ENCODE assay signal across 9 mouse cellular contexts in the genomic region with DNA sequence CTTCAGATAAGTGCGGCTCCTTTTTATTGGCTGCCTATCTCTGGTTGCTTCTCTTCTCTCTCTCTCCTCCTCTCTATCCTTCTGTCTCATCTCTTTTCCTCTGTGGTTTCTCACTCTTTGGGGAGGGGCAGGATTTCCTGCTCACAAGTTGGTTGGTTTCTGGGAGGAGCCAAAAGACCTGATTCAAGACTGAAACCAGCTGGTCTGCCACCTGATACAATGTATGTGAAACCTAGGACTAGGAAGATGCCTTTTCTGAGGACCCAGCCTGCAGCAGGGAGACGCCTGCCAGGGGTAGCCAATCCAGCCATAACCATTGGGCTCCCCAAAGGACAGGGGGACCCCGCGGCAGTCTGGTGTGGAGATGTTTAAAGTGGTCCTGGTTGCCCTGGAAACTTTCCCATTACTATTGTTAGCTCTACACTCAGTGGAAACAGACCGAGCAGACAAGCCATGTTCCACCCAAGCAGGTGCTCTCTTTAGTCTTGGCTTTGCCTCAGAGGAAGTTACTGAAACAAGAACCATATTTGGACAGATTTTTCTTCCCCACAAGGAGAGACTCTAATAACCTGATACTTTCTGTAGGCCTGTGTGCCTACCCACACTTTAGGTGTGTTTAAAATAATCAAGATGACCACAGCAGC. TPM values are rescaled to one million over a fixed set of nuclear protein-coding genes. Genes with fewer than 3 reads are reported as not detected.
A peak's percentile ranks its signal among the peaks of the same experiment; 100 is the strongest.
DNase-seq lines count a peak whose midpoint lies in the region; ATAC-seq lines count a peak whose summit lies in the region.
"Had no signal": no experiment of that assay in that cellular context is flagged by ENCODE, and none has a peak within 500 bp of the region (broad histone marks: within the 10 kb centered on the region; RNA-seq: fewer than 3 reads in every experiment).

A gene (minus strand): TSS at position 121 of the 644 bp plus-strand sequence.

- H3K27me3 ChIP-seq in hindbrain, embryonic 12.5 days = no peaks in the 10 kb centered on the region
- no peaks in the 10 kb centered on the region for H3K27me3 ChIP-seq in hindbrain, embryonic 11.5 days (ENCODE audit: control insufficient read depth, insufficient read depth, low read length)
- H3K27me3 ChIP-seq: hindbrain, embryonic 15.5 days had no signal

- 72% methylated on average over 5 of the region's 5 CpGs for WGBS in hindbrain, embryonic 12.5 days
- 77% methylated on average over 5 of the region's 5 CpGs for WGBS in hindbrain, embryonic 11.5 days

- no peak within 1 kb of the TSS for H3K4me3 ChIP-seq in hindbrain, embryonic 12.5 days
- no peak within 1 kb of the TSS for H3K4me3 ChIP-seq in hindbrain, embryonic 11.5 days (ENCODE audit: low read depth, low read length)
- H3K4me3 ChIP-seq: hindbrain, embryonic 15.5 days had no signal

- H3K9me3 ChIP-seq in hindbrain, embryonic 12.5 days (replicated peaks) = no peaks in the 10 kb centered on the region
- H3K9me3 ChIP-seq in hindbrain, embryonic 11.5 days (ENCODE audit: control insufficient read depth, low read length) = no peaks in the 10 kb centered on the region
- H3K9me3 ChIP-seq: hindbrain, embryonic 15.5 days had no signal

- ATAC-seq in hindbrain, embryonic 12.5 days (ENCODE audit: low FRiP score) = no peak
- no peak for ATAC-seq in hindbrain, embryonic 11.5 days (ENCODE audit: low FRiP score)
- peak; percentile 52 for ATAC-seq in neutrophil, adult 5-6 weeks (ENCODE audit: extremely low read depth, insufficient number of reproducible peaks, low FRiP score, poor library complexity, severe bottlenecking)

- no peak within 1 kb of the TSS for H3K27ac ChIP-seq in hindbrain, embryonic 12.5 days
- H3K27ac ChIP-seq in hindbrain, embryonic 11.5 days (ENCODE audit: low read depth, low read length) = no peak within 1 kb of the TSS
- H3K27ac ChIP-seq: hindbrain, embryonic 15.5 days had no signal

- peak within 1 kb of the TSS; percentile 23; the same call in 1 of the 2 replicates for H3K9ac ChIP-seq in hindbrain, embryonic 12.5 days
- no peak within 1 kb of the TSS for H3K9ac ChIP-seq in hindbrain, embryonic 11.5 days (ENCODE audit: low read depth, low read length)
- H3K9ac ChIP-seq: hindbrain, embryonic 15.5 days had no signal

- H3K4me2 ChIP-seq in hindbrain, embryonic 12.5 days (replicated peaks) = no peak within 1 kb of the TSS
- no peak within 1 kb of the TSS for H3K4me2 ChIP-seq in hindbrain, embryonic 11.5 days (replicated peaks; ENCODE audit: low read depth, low read length)
- H3K4me2 ChIP-seq: hindbrain, embryonic 15.5 days had no signal

- H3K4me1 ChIP-seq in hindbrain, embryonic 12.5 days = no peaks in the 10 kb centered on the region
- no peaks in the 10 kb centered on the region for H3K4me1 ChIP-seq in hindbrain, embryonic 11.5 days (replicated peaks; ENCODE audit: control insufficient read depth, insufficient read depth, low read length)
- H3K4me1 ChIP-seq: hindbrain, embryonic 15.5 days had no signal

- no peaks in the 10 kb centered on the region for H3K36me3 ChIP-seq in hindbrain, embryonic 12.5 days
- no peaks in the 10 kb centered on the region for H3K36me3 ChIP-seq in hindbrain, embryonic 11.5 days (ENCODE audit: control insufficient read depth, insufficient read depth, low read length)
- H3K36me3 ChIP-seq: hindbrain, embryonic 15.5 days had no signal

- DNase-seq in hindbrain, embryonic 11.5 days (ENCODE audit: low spot score) = no peak
- no peak for DNase-seq in adrenal gland, adult 8-10 months
- DNase-seq in layer of hippocampus, postnatal 10 days (ENCODE audit: low spot score in 2 of 2) = no peak
- DNase-seq in retina, postnatal 1 day = no peak
- DNase-seq in urinary bladder, postnatal 4 days (ENCODE audit: low spot score in 2 of 2) = no peak
- DNase-seq in heart, adult 9 months (ENCODE audit: low spot score in 2 of 2) = no peak

RNA-seq across cellular contexts. Expression of the gene that starts here (rescaled TPM):
- polyA plus RNA-seq in hindbrain, embryonic 12.5 days (2016; fragmentation: Nextera tagmentation; extraction: Ambion mirVana) = 0.17 and 0.21 TPM in 2 replicates
- polyA plus RNA-seq in hindbrain, embryonic 11.5 days (2014; fragmentation: Nextera tagmentation; extraction: Ambion mirVana) = 0.54 TPM in 1 of 2 replicates, not detected in the other
- total RNA-seq in adrenal gland, adult 8-10 months (2022) = 10 to 100 TPM; 58.1 to 94.0 (median 71.6) TPM
- 10 to 100 TPM; 31.5 to 35.3 TPM for total RNA-seq in layer of hippocampus, postnatal 10 days (2021)
- 12.5 and 13.6 TPM in 2 replicates for total RNA-seq in neutrophil, adult 5-6 weeks (2017)
